Mouse (Mus musculus): ENCODE measurements around the gene Mertk.

GRCm38 (mm10) chr2:128726067-128726466 lies 27.3 kb downstream of the Mertk start:
- TF ChIP-seq CTCF (IDR thresholded peaks at IDR 0.05; ENCODE audit: borderline replicate concordance, insufficient read depth, low read length), result no peak
- no peak for TF ChIP-seq POLR2A (IDR thresholded peaks at IDR 0.05; ENCODE audit: low read depth, low read length)

Data from embryonic fibroblast, embryonic 13.5 days (primary cell).